Mouse (Mus musculus): ENCODE data around the gene Dyrk1a.

The Dyrk1a gene

GRCm38 (mm10) chr16:94569229-94570176 lies at the start of gene Dyrk1a:
Gene Dyrk1a, plus strand, starts transcription at chr16:94570010.
- peak; percentile 100 for DNase-seq (ENCODE audit: low read depth, low spot score)

GRCm38 (mm10) chr16:94523594-94524377 lies 46.0 kb upstream of the Dyrk1a start:
- no peak for DNase-seq (ENCODE audit: low read depth, low spot score)

GRCm38 (mm10) chr16:94524691-94525090 lies 45.1 kb upstream of the Dyrk1a start:
- DNase-seq (ENCODE audit: low read depth, low spot score): no peak

GRCm38 (mm10) chr16:94525955-94526343 lies 43.9 kb upstream of the Dyrk1a start:
- no peak for DNase-seq (ENCODE audit: low read depth, low spot score)

GRCm38 (mm10) chr16:94526344-94527151 lies 43.3 kb upstream of the Dyrk1a start, which contains the start of gene Vps26c:
Gene Vps26c, minus strand, starts transcription at chr16:94526830.
- DNase-seq (ENCODE audit: low read depth, low spot score): peak; percentile 96

GRCm38 (mm10) chr16:94527152-94527534 lies 42.7 kb upstream of the Dyrk1a start:
- DNase-seq (ENCODE audit: low read depth, low spot score): no peak

- no peak for DNase-seq (ENCODE audit: low read depth, low spot score)
Measured at GRCm38 (mm10) chr16:94527546-94527945, 42.3 kb upstream of the Dyrk1a start.

GRCm38 (mm10) chr16:94531268-94531667 lies 38.5 kb upstream of the Dyrk1a start:
- no peak for DNase-seq (ENCODE audit: low read depth, low spot score)

- DNase-seq (ENCODE audit: low read depth, low spot score): no peak
Measured at GRCm38 (mm10) chr16:94533679-94534078, 36.1 kb upstream of the Dyrk1a start.

GRCm38 (mm10) chr16:94535716-94536115 lies 34.1 kb upstream of the Dyrk1a start:
- DNase-seq (ENCODE audit: low read depth, low spot score): no peak

- DNase-seq (ENCODE audit: low read depth, low spot score): no peak
Measured at GRCm38 (mm10) chr16:94536417-94537158, 33.2 kb upstream of the Dyrk1a start.

- DNase-seq (ENCODE audit: low read depth, low spot score): no peak
Measured at GRCm38 (mm10) chr16:94537159-94537527, 32.7 kb upstream of the Dyrk1a start.

GRCm38 (mm10) chr16:94540140-94540539 lies 29.7 kb upstream of the Dyrk1a start:
- DNase-seq (ENCODE audit: low read depth, low spot score): no peak

- DNase-seq (ENCODE audit: low read depth, low spot score): no peak
Measured at GRCm38 (mm10) chr16:94542898-94543297, 26.9 kb upstream of the Dyrk1a start.

GRCm38 (mm10) chr16:94544540-94545105 lies 25.2 kb upstream of the Dyrk1a start:
- DNase-seq (ENCODE audit: low read depth, low spot score): no peak

- no peak for DNase-seq (ENCODE audit: low read depth, low spot score)
Measured at GRCm38 (mm10) chr16:94545781-94546562, 23.8 kb upstream of the Dyrk1a start.

- no peak for DNase-seq (ENCODE audit: low read depth, low spot score)
Measured at GRCm38 (mm10) chr16:94549813-94550212, 20.0 kb upstream of the Dyrk1a start.

GRCm38 (mm10) chr16:94551934-94552333 lies 17.9 kb upstream of the Dyrk1a start:
- no peak for DNase-seq (ENCODE audit: low read depth, low spot score)

- DNase-seq (ENCODE audit: low read depth, low spot score): no peak
Measured at GRCm38 (mm10) chr16:94555346-94555745, 14.5 kb upstream of the Dyrk1a start.

GRCm38 (mm10) chr16:94556228-94556627 lies 13.6 kb upstream of the Dyrk1a start:
- no peak for DNase-seq (ENCODE audit: low read depth, low spot score)
